Mouse (Mus musculus) forebrain, embryonic 16.5 days (tissue): ENCODE data around the gene Rassf8. TPM values are rescaled to one million over a fixed set of nuclear protein-coding genes. Genes with fewer than 3 reads are reported as not detected.

Experiments used
- ATAC-seq: fragments of 200-750 bp; cut with Nextera tagmentation; 2 replicates; pipeline ENCODE4 v1.8.0; 2017; ENCODE audit warnings: mild to moderate bottlenecking, moderate library complexity
- H3K27ac ChIP-seq: fragments of 300-500 bp; sonication (generic); 2 replicates; pipeline ENCODE4 v1.5.1; 2014; ENCODE audit warnings: low read length, control low read depth
- H3K27me3 ChIP-seq: fragments of 300-500 bp; sonication (generic); replicated peaks from 2 replicates; pipeline ENCODE4 v1.6.1; 2014; ENCODE audit warnings: low read length; ENCODE audit not compliant: control insufficient read depth, insufficient read depth
- H3K36me3 ChIP-seq: fragments of 300-500 bp; sonication (generic); 2 replicates; pipeline ENCODE4 v1.6.1; 2014; ENCODE audit not compliant: control insufficient read depth, insufficient read depth
- H3K4me1 ChIP-seq: fragments of 300-500 bp; sonication (generic); replicated peaks from 2 replicates; pipeline ENCODE4 v1.6.1; 2014; ENCODE audit warnings: low read length; ENCODE audit not compliant: control insufficient read depth, insufficient read depth
- H3K4me2 ChIP-seq: fragments of 300-500 bp; sonication (generic); 2 replicates; pipeline ENCODE4 v1.6.1; 2014; ENCODE audit warnings: mild to moderate bottlenecking, low read length, control low read depth
- H3K4me3 ChIP-seq: fragments of 300-500 bp; sonication (generic); replicated peaks from 2 replicates; pipeline ENCODE4 v1.5.1; 2014; ENCODE audit warnings: mild to moderate bottlenecking, low read length, control low read depth
- H3K9ac ChIP-seq: fragments of 300-500 bp; sonication (generic); replicated peaks from 2 replicates; pipeline ENCODE4 v1.6.1; 2014; ENCODE audit warnings: low read depth, low read length, control low read depth
- H3K9me3 ChIP-seq: fragments of 300-500 bp; sonication (generic); 2 replicates; pipeline ENCODE4 v1.6.1; 2016; ENCODE audit warnings: low read length; ENCODE audit not compliant: control insufficient read depth
- WGBS: fragments of 180-500 bp; shearing (Covaris S2); extraction: QIAGEN DNeasy Blood & Tissue Kit; methylation state at CpG from one replicate; pipeline ENCODE4 v1.1.7; 2014; 5-methylcytosine and 5-hydroxymethylcytosine counted together
- polyA plus RNA-seq: library from polyadenylated mRNA; unstranded; fragments of >200 nt; fragmentation: Nextera tagmentation; extraction: Ambion mirVana; gene quantifications from 2 replicates; pipeline ENCODE4 v1.2.1, GENCODE M21; 2015

The Rassf8 gene
- polyA plus RNA-seq, 1 experiment from 2014 or later = 3.4 TPM

DNA sequence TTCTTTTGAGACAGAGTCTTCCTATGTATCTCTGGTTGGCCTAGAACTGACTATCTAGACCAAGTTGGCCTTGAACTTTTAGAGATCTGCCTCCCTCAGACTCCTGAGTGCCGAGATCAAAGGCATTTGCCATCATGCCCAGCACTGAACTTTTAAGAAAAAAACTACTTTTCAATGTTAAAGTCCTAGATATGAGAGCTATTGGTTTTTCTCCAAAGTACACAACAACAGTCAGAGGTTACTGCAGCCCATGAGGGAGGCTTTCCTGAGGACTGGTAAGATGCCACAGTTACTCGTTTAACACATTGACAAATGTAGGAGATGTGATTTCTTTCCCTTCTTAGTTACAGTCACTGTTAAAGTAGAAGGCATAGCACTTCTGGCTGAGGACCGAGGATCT lies 6.5 kb upstream of the Rassf8 start:
- H3K27ac ChIP-seq = no peak overlapping the region
- ATAC-seq = no peak
- H3K9ac ChIP-seq = no peak overlapping the region
- no peaks in the 10 kb centered on the region for H3K27me3 ChIP-seq
- no peaks in the 10 kb centered on the region for H3K4me1 ChIP-seq
- no peak overlapping the region for H3K4me3 ChIP-seq
- no peak overlapping the region for H3K4me2 ChIP-seq
- WGBS = 83% methylated on average over 3 of the region's 3 CpGs
- no peaks in the 10 kb centered on the region for H3K36me3 ChIP-seq
- H3K9me3 ChIP-seq = no peaks in the 10 kb centered on the region

DNA sequence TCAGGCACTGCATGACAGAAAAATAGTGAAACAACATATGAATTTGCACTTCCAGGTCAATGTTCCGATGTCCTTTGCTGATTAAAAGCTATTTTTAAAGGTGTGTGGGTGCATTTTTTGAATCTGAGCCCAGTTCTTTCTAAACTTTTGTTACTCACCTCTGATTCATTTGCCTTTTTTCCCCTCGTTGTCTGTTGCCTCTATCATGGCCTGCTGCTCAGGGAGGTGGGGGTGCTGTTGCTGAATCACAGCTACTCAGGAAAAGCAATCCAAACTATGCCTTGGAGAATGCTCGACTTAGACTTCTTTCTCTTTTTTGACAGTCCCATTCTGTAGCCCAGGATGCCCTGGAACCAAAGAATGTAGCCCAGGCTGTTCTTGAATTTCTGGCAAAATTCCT lies 1.3 kb upstream of the Rassf8 start:
- H3K4me1 ChIP-seq = peaks cover 14% of the 10 kb centered on the region
- H3K9ac ChIP-seq = no peak overlapping the region
- no peak overlapping the region for H3K27ac ChIP-seq
- no peak overlapping the region for H3K4me3 ChIP-seq
- WGBS = 54% methylated on average over 3 of the region's 3 CpGs
- no peaks in the 10 kb centered on the region for H3K36me3 ChIP-seq
- H3K4me2 ChIP-seq = no peak overlapping the region
- no peaks in the 10 kb centered on the region for H3K9me3 ChIP-seq
- no peak for ATAC-seq
- no peaks in the 10 kb centered on the region for H3K27me3 ChIP-seq

- peaks cover 14% of the 10 kb centered on the region for H3K4me1 ChIP-seq
- peak; percentile 9 for ATAC-seq
- peak overlapping the region; percentile 67 for H3K9ac ChIP-seq
- no peaks in the 10 kb centered on the region for H3K9me3 ChIP-seq
- peak overlapping the region; percentile 72 for H3K27ac ChIP-seq
- H3K4me2 ChIP-seq = peak overlapping the region; percentile 88
- peak overlapping the region; percentile 65 for H3K4me3 ChIP-seq
- no peaks in the 10 kb centered on the region for H3K27me3 ChIP-seq
- under 1% methylated on average over 53 of the region's 55 CpGs for WGBS
- no peaks in the 10 kb centered on the region for H3K36me3 ChIP-seq
Measured at GRCm38 (mm10) chr6:145746921-145747670, 548 bp downstream of the Rassf8 start.

- Histone ChIP-seq H3K27me3 (no peaks in the 10 kb centered on the region), H3K4me1 (peaks cover 14% of the 10 kb centered on the region), H3K36me3 (no peaks in the 10 kb centered on the region), H3K9ac (peak overlapping the region; percentile 67), H3K4me3 (peak overlapping the region; percentile 65), H3K4me2 (peak overlapping the region; percentile 88), H3K9me3 (no peaks in the 10 kb centered on the region), H3K27ac (no peak overlapping the region)
- no peak for ATAC-seq
- 14% methylated on average over 16 of the region's 16 CpGs for WGBS
Measured at GRCm38 (mm10) chr6:145747671-145748640, 1.4 kb downstream of the Rassf8 start.

GRCm38 (mm10) chr6:145750394-145750793 lies 3.8 kb downstream of the Rassf8 start:
- no peak for ATAC-seq

DNA sequence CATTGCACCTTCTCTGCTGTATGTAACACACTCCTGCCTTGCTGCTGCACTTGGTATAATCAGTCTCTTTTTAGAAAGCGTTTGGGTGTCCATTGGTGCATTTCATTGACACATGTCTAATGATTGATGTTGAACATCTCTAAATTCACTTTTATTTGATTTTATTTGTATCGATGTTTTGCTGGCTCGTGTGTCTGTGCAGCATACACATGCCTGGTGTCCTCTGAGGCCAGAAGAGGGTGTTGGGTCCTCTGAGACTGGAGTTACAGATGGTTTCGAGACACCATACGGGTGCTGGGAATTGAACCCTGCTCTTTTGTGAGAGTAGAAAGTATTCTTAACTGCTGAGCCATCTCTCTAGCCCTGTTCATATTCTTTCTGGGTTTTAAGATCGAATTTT lies 6.7 kb downstream of the Rassf8 start:
- H3K4me1 ChIP-seq = peaks cover 7% of the 10 kb centered on the region
- H3K4me2 ChIP-seq = no peak overlapping the region
- WGBS = 86% methylated on average over 6 of the region's 6 CpGs
- no peak overlapping the region for H3K4me3 ChIP-seq
- no peak for ATAC-seq
- H3K36me3 ChIP-seq = no peaks in the 10 kb centered on the region
- no peak overlapping the region for H3K27ac ChIP-seq
- no peaks in the 10 kb centered on the region for H3K27me3 ChIP-seq
- no peaks in the 10 kb centered on the region for H3K9me3 ChIP-seq
- H3K9ac ChIP-seq = no peak overlapping the region

More at GRCm38 (mm10) chr6:145750394-145750793, 3.8 kb downstream of the Rassf8 start:
- no peak overlapping the region for H3K9ac ChIP-seq
- no peaks in the 10 kb centered on the region for H3K9me3 ChIP-seq
- 85% methylated on average over 3 of the region's 3 CpGs for WGBS
- no peaks in the 10 kb centered on the region for H3K36me3 ChIP-seq
- no peak overlapping the region for H3K4me3 ChIP-seq
- peaks cover 14% of the 10 kb centered on the region for H3K4me1 ChIP-seq
- H3K4me2 ChIP-seq = no peak overlapping the region
- no peaks in the 10 kb centered on the region for H3K27me3 ChIP-seq
- H3K27ac ChIP-seq = no peak overlapping the region

- 83% methylated on average over 6 of the region's 6 CpGs for WGBS
- no peaks in the 10 kb centered on the region for H3K9me3 ChIP-seq
- no peaks in the 10 kb centered on the region for H3K27me3 ChIP-seq
- no peak for ATAC-seq
- H3K4me2 ChIP-seq = no peak overlapping the region
- H3K9ac ChIP-seq = no peak overlapping the region
- H3K4me3 ChIP-seq = no peak overlapping the region
- H3K27ac ChIP-seq = no peak overlapping the region
- H3K4me1 ChIP-seq = peaks cover 6% of the 10 kb centered on the region; the same call in 1 of the 2 replicates
- no peaks in the 10 kb centered on the region for H3K36me3 ChIP-seq
Measured at GRCm38 (mm10) chr6:145754416-145754815, 7.9 kb downstream of the Rassf8 start.

GRCm38 (mm10) chr6:145755942-145756639 lies 9.5 kb downstream of the Rassf8 start:
- peaks cover 6% of the 10 kb centered on the region; the same call in 1 of the 2 replicates for H3K4me1 ChIP-seq
- no peak for ATAC-seq
- no peak overlapping the region for H3K27ac ChIP-seq
- no peaks in the 10 kb centered on the region for H3K9me3 ChIP-seq
- WGBS = 68% methylated on average over 14 of the region's 14 CpGs
- H3K9ac ChIP-seq = no peak overlapping the region
- H3K27me3 ChIP-seq = no peaks in the 10 kb centered on the region
- no peak overlapping the region for H3K4me2 ChIP-seq
- H3K4me3 ChIP-seq = no peak overlapping the region
- H3K36me3 ChIP-seq = no peaks in the 10 kb centered on the region

DNA sequence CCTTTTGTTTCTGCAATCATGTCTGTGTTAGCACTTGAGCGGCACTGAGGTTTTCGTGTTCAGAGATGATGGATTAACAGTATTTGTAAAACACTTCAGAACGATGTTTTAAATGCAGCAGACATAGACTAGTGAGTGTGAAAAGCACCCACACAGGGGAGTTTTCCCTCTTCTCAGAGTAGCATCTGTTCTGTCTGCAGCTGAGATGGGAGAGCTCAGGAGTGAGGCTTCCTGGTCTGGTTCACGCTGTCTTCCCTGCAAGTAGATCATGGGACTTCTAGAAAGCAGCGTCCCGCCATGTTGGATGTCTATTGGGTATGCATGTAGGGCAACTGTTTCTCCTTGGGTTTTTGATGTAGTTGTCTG lies 10.1 kb downstream of the Rassf8 start:
- Histone ChIP-seq H3K9ac (no peak overlapping the region), H3K4me2 (no peak overlapping the region), H3K4me3 (no peak overlapping the region), H3K36me3 (no peaks in the 10 kb centered on the region), H3K27me3 (no peaks in the 10 kb centered on the region), H3K4me1 (peaks cover 6% of the 10 kb centered on the region; the same call in 1 of the 2 replicates), H3K27ac (no peak overlapping the region), H3K9me3 (no peaks in the 10 kb centered on the region)
- 71% methylated on average over 6 of the region's 6 CpGs for WGBS
- no peak for ATAC-seq
